Mouse (Mus musculus): ENCODE results near the gene Tmem189. TPM values are rescaled to one million over a fixed set of nuclear protein-coding genes. Genes with fewer than 3 reads are reported as not detected.
A peak's percentile ranks its signal among the peaks of the same experiment; 100 is the strongest.

Tmem189 gene
- total and polyA plus RNA-seq, 2 experiments from 2014 or later = 39.3 to 76.8 TPM

DNA sequence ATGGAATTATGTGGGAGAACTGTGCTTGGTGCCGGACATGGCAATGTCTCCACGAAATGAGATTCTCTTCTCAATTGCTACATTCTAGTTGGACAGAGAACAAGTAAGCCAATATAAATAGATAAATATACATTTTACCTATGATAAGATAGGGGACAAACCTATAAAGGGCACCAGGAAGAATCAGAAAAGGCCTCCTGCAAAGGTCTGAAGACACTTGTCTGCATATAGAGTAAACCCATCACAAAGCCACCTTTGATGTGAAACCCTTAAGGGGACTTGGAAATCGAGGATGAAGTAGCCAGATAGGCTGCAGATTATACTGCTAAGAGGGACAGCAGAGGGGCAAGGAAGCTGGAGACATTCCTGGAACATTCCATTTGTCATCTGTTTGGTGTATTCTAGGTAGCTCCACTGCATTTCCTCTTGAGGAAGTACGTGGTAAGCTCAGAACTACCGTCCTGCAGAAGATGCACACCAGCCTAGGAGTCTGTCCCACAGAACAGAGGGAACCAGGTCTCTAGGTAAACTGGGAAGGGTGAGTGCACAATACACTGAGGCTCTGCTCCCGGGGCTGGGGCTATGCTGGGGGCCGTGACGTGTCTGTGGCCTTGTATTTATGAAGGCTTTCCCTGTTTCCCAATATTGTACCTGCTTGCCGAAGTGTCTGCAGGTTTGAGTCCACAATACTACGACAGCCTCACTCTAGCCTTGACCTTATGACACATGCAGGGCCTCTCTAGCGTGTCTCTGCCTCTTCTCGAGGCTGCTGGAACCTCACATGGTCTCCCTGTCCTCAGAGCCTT lies 56.7 kb downstream of the Tmem189 start:
- peak overlapping the region; percentile 93 for H3K27ac ChIP-seq (ENCODE audit: low read depth)
- H3K4me2 ChIP-seq (ENCODE audit: low read depth, low read length) = peak overlapping the region; percentile 65
- no peak for DNase-seq (ENCODE audit: low spot score)
- 50% methylated on average over 12 of the region's 12 CpGs for WGBS
- no peaks in the 10 kb centered on the region for H3K27me3 ChIP-seq (ENCODE audit: control insufficient read depth, insufficient read depth, low read length)
- ATAC-seq (ENCODE audit: insufficient read depth, low read depth) = no peak
- TF ChIP-seq CTCF (IDR thresholded peaks at IDR 0.05; ENCODE audit: low read depth) (no peak), EP300 (IDR thresholded peaks at IDR 0.05; ENCODE audit: low read depth) (no peak)
- H3K9me3 ChIP-seq (replicated peaks; ENCODE audit: control insufficient read depth, low read length) = no peaks in the 10 kb centered on the region
- H3K9ac ChIP-seq (replicated peaks; ENCODE audit: low read depth, low read length) = peak overlapping the region; percentile 96
- peak overlapping the region; percentile 98 for H3K4me3 ChIP-seq (ENCODE audit: low read depth, low read length)
- H3K4me1 ChIP-seq (ENCODE audit: control insufficient read depth, insufficient read depth) = peaks cover 48% of the 10 kb centered on the region
- no peaks in the 10 kb centered on the region for H3K36me3 ChIP-seq (replicated peaks; ENCODE audit: control insufficient read depth, insufficient read depth, low read length)

DNA sequence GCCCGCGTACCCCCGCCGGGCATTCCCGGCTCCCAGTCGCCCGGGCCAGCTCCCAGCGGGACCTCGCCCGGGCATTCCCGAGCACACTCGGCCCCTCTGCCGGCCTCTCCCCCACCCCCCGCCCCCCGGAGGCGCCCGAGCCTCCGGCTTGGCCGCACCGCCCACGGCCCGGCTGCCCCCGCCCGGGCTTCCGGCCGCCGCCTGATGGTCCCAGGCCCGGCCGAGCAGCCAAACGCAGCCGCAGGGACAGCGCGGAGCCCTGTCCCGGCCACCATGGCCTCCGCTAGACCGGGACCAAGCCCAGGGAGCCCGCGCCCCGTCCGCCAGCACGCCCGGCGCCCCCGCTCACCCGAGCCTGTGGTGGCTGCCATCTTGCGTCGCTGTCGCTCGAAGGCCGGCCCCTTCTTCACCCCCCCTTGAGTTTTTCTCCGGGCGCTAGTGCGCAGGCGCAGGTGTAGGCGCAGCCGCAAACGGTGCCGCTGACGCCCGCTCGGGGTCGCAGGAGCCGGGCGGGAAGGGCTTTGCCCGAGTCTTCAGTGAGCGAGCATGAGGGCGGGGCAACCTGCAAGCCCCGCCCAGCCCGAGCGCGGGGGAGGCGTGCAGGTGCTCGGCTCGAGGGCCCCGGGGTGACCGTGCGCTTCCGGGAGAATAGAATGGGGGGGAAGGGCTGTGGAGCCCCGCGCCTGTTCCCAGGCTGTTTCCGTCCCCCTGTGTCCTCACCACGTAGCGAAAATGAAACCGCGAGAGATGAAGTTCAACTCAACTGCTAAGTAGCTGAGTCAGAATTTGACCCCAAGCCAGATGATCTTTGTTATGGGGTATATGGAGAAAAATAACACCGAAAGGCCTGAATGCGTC lies 57.8 kb downstream of the Tmem189 start, which contains the start of gene Ube2v1:
Gene Ube2v1 (minus strand): TSS at position 505 of the 858 bp plus-strand sequence.
- H3K36me3 ChIP-seq (replicated peaks; ENCODE audit: control insufficient read depth, insufficient read depth, low read length) = no peaks in the 10 kb centered on the region
- DNase-seq (ENCODE audit: low spot score) (peak; percentile 95), ATAC-seq (ENCODE audit: insufficient read depth, low read depth) (peak; percentile 86)
- peak within 1 kb of the TSS; percentile 96 for H3K9ac ChIP-seq (replicated peaks; ENCODE audit: low read depth, low read length)
- H3K4me1 ChIP-seq (ENCODE audit: control insufficient read depth, insufficient read depth) = peaks cover 48% of the 10 kb centered on the region
- H3K4me2 ChIP-seq (ENCODE audit: low read depth, low read length) = peak within 1 kb of the TSS; percentile 98
- no peaks in the 10 kb centered on the region for H3K9me3 ChIP-seq (replicated peaks; ENCODE audit: control insufficient read depth, low read length)
- peak within 1 kb of the TSS; percentile 93 for H3K27ac ChIP-seq (ENCODE audit: low read depth)
- peak within 1 kb of the TSS; percentile 98 for H3K4me3 ChIP-seq (ENCODE audit: low read depth, low read length)
- 1% methylated on average over 69 of the region's 87 CpGs for WGBS
- TF ChIP-seq EP300 (IDR thresholded peaks at IDR 0.05; ENCODE audit: low read depth) (peak; percentile 83; the same call in 1 of the 2 replicates), CTCF (IDR thresholded peaks at IDR 0.05; ENCODE audit: low read depth) (no peak)
- H3K27me3 ChIP-seq (ENCODE audit: control insufficient read depth, insufficient read depth, low read length) = no peaks in the 10 kb centered on the region

DNA sequence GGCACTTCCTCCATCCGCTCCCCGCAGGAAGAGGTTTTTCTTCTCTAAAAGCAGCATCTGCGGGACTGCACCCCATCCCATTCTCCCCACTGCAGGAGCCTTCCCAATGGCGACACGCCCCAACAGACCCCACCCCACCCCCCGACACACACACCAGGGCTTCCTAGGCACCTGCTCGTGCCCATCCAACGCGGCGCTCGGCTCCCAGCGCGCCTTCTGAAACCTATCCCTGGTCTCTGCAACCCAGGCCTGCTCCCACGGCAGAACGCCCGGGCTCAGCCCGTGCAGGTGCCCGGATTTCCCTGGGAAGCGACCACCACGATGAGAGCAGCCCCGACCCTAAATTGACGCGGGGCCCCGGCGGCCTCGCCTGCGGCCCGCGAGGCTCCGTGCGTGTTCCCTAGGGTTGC lies 58.4 kb downstream of the Tmem189 start:
- TF ChIP-seq CTCF (IDR thresholded peaks at IDR 0.05; ENCODE audit: low read depth) (no peak), EP300 (IDR thresholded peaks at IDR 0.05; ENCODE audit: low read depth) (no peak)

DNA sequence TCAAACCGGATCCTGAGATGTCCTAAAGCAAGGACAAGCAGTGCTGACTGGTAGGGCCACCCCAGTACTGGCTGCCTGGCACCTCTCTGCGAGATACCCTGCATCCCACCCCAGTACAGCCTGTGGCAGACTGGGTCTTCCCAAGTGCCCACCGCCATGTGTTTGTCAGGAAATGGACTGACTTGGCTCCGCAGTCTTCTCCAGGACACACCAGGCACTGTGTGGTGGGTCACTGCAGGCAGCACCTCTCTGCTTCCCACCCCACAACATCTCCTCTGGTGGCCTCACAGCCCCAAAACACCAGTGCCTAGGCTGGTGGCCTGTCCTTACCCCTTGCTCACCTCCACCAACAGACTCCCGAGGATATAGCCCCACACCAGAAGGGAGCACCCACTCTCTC lies 59.2 kb downstream of the Tmem189 start:
- peak overlapping the region; percentile 98 for H3K4me3 ChIP-seq (ENCODE audit: low read depth, low read length)
- H3K9ac ChIP-seq (replicated peaks; ENCODE audit: low read depth, low read length) = peak overlapping the region; percentile 96
- H3K4me1 ChIP-seq (ENCODE audit: control insufficient read depth, insufficient read depth) = peaks cover 48% of the 10 kb centered on the region
- 41% methylated on average over 5 of the region's 5 CpGs for WGBS
- no peaks in the 10 kb centered on the region for H3K9me3 ChIP-seq (replicated peaks; ENCODE audit: control insufficient read depth, low read length)
- H3K36me3 ChIP-seq (replicated peaks; ENCODE audit: control insufficient read depth, insufficient read depth, low read length) = no peaks in the 10 kb centered on the region
- DNase-seq (ENCODE audit: low spot score) (no peak), ATAC-seq (ENCODE audit: insufficient read depth, low read depth) (no peak)
- TF ChIP-seq CTCF (IDR thresholded peaks at IDR 0.05; ENCODE audit: low read depth) = no peak
- no peak for TF ChIP-seq EP300 (IDR thresholded peaks at IDR 0.05; ENCODE audit: low read depth)
- no peaks in the 10 kb centered on the region for H3K27me3 ChIP-seq (ENCODE audit: control insufficient read depth, insufficient read depth, low read length)
- H3K27ac ChIP-seq (ENCODE audit: low read depth) = peak overlapping the region; percentile 93; the same call in 1 of the 2 replicates
- peak overlapping the region; percentile 98 for H3K4me2 ChIP-seq (ENCODE audit: low read depth, low read length)

More for the DNA sequence above, 58.4 kb downstream of the Tmem189 start:
- peak; percentile 3; the same call in 1 of the 2 replicates for ATAC-seq (ENCODE audit: insufficient read depth, low read depth)
- H3K9ac ChIP-seq (replicated peaks; ENCODE audit: low read depth, low read length) = peak overlapping the region; percentile 96
- no peak for DNase-seq (ENCODE audit: low spot score)
- peak overlapping the region; percentile 98 for H3K4me2 ChIP-seq (ENCODE audit: low read depth, low read length)
- peak overlapping the region; percentile 93 for H3K27ac ChIP-seq (ENCODE audit: low read depth)
- no peaks in the 10 kb centered on the region for H3K36me3 ChIP-seq (replicated peaks; ENCODE audit: control insufficient read depth, insufficient read depth, low read length)
- no peaks in the 10 kb centered on the region for H3K9me3 ChIP-seq (replicated peaks; ENCODE audit: control insufficient read depth, low read length)
- H3K27me3 ChIP-seq (ENCODE audit: control insufficient read depth, insufficient read depth, low read length) = no peaks in the 10 kb centered on the region
- H3K4me1 ChIP-seq (ENCODE audit: control insufficient read depth, insufficient read depth) = peaks cover 48% of the 10 kb centered on the region
- peak overlapping the region; percentile 98 for H3K4me3 ChIP-seq (ENCODE audit: low read depth, low read length)
- WGBS = 0% methylated on average over 31 of the region's 31 CpGs

DNA sequence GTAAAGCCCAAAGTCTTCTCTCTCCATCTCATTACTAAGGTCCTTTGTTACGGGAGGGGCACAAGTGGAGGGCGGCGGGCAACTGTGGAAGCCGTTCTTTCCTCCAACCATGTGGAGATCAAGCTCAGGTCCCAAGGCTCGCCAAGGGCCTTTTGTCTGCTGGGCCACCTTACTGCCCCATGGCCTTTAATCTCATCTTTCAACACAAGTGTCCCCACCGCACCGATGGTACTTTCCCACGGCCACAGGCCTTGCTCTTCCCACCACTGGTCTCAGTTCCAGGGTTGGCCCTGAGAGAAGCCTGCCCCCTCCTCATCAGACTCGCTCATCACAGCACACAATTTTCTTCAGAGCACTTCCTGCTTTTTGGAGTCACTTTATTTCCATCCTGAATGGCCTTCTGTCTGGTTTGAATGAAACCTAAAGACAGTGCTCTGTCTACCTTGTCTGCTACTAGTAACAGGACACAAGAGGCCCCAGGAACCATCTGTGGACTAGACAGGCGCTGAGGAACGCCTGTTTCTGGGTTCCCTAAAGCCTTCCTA lies 59.9 kb downstream of the Tmem189 start:
- no peaks in the 10 kb centered on the region for H3K27me3 ChIP-seq (ENCODE audit: control insufficient read depth, insufficient read depth, low read length)
- H3K4me2 ChIP-seq (ENCODE audit: low read depth, low read length) = peak overlapping the region; percentile 98; the same call in 1 of the 2 replicates
- TF ChIP-seq EP300 (IDR thresholded peaks at IDR 0.05; ENCODE audit: low read depth) (no peak), CTCF (IDR thresholded peaks at IDR 0.05; ENCODE audit: low read depth) (no peak)
- ATAC-seq (ENCODE audit: insufficient read depth, low read depth) (no peak), DNase-seq (ENCODE audit: low spot score) (no peak)
- peak overlapping the region; percentile 96 for H3K9ac ChIP-seq (replicated peaks; ENCODE audit: low read depth, low read length)
- H3K4me3 ChIP-seq (ENCODE audit: low read depth, low read length) = no peak overlapping the region; the same call in 1 of the 2 replicates
- H3K27ac ChIP-seq (ENCODE audit: low read depth) = peak overlapping the region; percentile 46; the same call in 1 of the 2 replicates
- WGBS = 69% methylated on average over 11 of the region's 11 CpGs
- H3K4me1 ChIP-seq (ENCODE audit: control insufficient read depth, insufficient read depth) = peaks cover 48% of the 10 kb centered on the region
- no peaks in the 10 kb centered on the region for H3K36me3 ChIP-seq (replicated peaks; ENCODE audit: control insufficient read depth, insufficient read depth, low read length)
- H3K9me3 ChIP-seq (replicated peaks; ENCODE audit: control insufficient read depth, low read length) = no peaks in the 10 kb centered on the region

Measured in heart, postnatal 0 days (tissue).